Mouse (Mus musculus) lung, adult 2 months (tissue): Measurements from ENCODE around the gene Ralgps2. TPM values are rescaled to one million over a fixed set of nuclear protein-coding genes. Genes with fewer than 3 reads are reported as not detected.

Experiments used
- DNase-seq: peaks from one replicate; pipeline ENCODE4 v3.0.0; 2022
- H3K4me1 ChIP-seq: fragments of 200-500 bp; 2 replicates; pipeline ENCODE4 v1.6.1; 2011; ENCODE audit warnings: low read length; ENCODE audit not compliant: control insufficient read depth, insufficient read depth
- H3K4me3 ChIP-seq: fragments of 200-500 bp; replicated peaks from 2 replicates; pipeline ENCODE3; 2011; ENCODE audit warnings: low read depth, mild to moderate bottlenecking, control low read depth, low read length; ENCODE audit errors: extremely low read depth
- CTCF ChIP-seq: fragments of 200-500 bp; IDR thresholded peaks from 2 replicates; pipeline ENCODE4 v1.5.1; 2011; ENCODE audit warnings: mild to moderate bottlenecking, low read length, control low read depth; ENCODE audit not compliant: insufficient read depth
- POLR2A ChIP-seq: fragments of 200-500 bp; IDR thresholded peaks from 2 replicates; pipeline ENCODE4 v1.6.1; 2011; ENCODE audit warnings: low read depth, mild to moderate bottlenecking, control low read depth, low read length, borderline replicate concordance; ENCODE audit errors: extremely low read depth
- WGBS: fragments of 180-500 bp; shearing (Covaris S2); methylation state at CpG from one replicate; pipeline ENCODE4 v1.1.7; 2018; 5-methylcytosine and 5-hydroxymethylcytosine counted together
- polyA plus RNA-seq: library from polyadenylated mRNA; depleted of rRNA; stranded (reverse); fragments of >200 nt; gene quantifications from 2 replicates; pipeline ENCODE4 v1.2.3, GENCODE M21; 2012

Gene Ralgps2
- polyA plus RNA-seq, 1 experiment, result 7.0 TPM

DNA sequence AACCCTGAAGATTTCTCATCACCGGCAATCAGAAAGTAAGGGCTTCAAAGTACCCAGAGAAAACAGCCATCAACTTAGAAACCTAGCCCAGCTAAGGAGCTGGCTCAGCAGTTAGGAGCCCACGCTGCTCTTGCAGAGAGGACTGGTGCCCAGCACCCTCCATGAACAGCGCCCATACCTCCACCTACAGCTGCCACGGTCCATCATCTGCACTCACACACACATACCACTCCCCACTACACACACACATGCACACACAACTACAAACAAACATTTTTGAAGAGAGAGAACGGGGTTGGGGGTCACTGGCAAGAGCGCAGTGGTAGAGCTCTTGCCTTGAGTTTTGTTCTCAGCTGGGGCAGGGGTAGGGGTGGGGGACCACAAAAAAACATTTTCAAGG, 26.2 kb downstream of the Ralgps2 start:
- H3K4me3 ChIP-seq, result no peak overlapping the region
- WGBS, result 70% methylated on average over 6 of the region's 6 CpGs
- TF ChIP-seq CTCF, result no peak
- no peak for TF ChIP-seq POLR2A
- no peak for DNase-seq
- H3K4me1 ChIP-seq, result peaks cover 3% of the 10 kb centered on the region; the same call in 1 of the 2 replicates

DNA sequence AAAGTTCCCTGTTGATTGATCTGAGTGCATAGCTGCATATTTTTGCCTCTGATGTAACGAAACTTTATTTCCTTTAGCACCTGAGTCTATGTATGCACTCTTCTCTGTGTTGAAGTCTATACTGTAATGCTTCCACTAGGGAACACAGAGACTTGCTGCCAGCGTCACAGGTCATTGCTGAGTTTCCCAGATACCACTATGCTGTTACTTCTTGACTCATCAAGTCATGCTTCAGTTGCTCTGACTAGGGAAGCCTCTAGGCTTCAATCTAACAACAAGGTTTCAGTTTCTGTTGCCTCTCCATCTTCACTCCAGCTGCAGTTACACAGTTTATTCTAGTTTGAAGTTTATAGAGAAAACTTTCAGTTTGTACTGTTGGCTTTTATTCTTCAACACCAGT, 28.5 kb downstream of the Ralgps2 start:
- DNase-seq, result no peak
- Histone ChIP-seq H3K4me3 (no peak overlapping the region), H3K4me1 (peaks cover 3% of the 10 kb centered on the region; the same call in 1 of the 2 replicates)
- 62% methylated on average over 2 of the region's 2 CpGs for WGBS
- TF ChIP-seq CTCF (no peak), POLR2A (no peak)

DNA sequence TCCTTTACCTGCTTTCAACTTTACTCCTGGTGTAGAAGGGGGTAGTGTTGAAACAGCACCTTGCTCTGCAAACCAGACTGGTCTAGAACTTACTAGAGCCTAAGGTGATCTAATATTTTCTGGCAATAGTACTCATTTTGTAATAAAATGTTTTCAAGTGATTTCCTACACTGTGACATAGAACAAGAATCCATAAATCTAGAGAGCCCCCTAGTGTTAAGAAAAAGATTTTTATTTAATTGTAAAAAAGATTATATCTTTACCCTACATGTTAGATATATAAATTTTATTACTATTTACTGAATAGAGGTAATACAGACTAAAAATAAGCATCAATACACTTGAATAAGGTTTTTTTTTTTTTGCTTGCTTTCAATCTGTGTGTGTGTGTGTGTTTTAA, 29.6 kb downstream of the Ralgps2 start:
- H3K4me3 ChIP-seq, result no peak overlapping the region
- DNase-seq, result no peak
- peaks cover 3% of the 10 kb centered on the region; the same call in 1 of the 2 replicates for H3K4me1 ChIP-seq
- TF ChIP-seq CTCF (no peak), POLR2A (no peak)

DNA sequence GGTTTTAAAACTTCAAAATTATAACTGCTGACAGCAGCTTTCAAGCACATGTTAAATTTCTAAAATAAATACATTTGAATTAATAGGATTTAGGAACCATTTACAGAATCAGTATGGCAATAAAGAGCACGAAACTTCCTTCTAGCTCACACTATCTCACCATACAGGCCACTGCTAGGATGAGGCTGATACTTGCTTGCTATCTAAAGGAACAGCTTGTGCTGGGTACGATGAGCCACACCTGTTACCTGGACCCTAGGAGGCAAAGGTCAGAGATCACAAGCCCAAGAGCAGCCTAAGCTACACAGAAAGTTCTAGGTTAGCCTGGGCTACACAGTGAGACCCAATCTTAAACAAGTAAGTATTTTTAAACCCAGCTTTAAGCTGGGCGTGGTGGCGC, 30.2 kb downstream of the Ralgps2 start:
- 98% methylated on average over 4 of the region's 4 CpGs for WGBS
- no peak for DNase-seq
- TF ChIP-seq CTCF (no peak), POLR2A (no peak)
- Histone ChIP-seq H3K4me1 (peaks cover 3% of the 10 kb centered on the region; the same call in 1 of the 2 replicates), H3K4me3 (no peak overlapping the region)

DNA sequence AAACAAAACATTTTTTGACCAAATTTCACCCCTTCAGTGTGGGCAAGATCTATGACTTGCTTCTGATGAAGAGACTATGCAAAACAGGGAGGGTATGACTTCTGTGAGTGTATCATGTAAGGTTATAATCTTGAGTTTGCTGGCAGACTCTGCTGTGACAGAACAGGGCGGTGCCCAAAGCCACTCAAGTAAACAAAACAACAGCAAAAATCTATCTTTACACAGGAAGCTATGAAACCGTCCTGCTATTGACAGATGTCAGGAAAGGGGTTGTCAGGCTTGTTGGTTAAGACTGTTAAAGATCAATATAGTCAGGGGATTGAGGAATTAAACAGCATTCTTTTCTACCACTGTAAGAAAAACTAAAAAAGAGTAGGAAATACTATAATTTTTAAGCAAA, 33.8 kb downstream of the Ralgps2 start:
- Histone ChIP-seq H3K4me3 (no peak overlapping the region), H3K4me1 (no peaks in the 10 kb centered on the region)
- no peak for DNase-seq
- 53% methylated on average over 2 of the region's 2 CpGs for WGBS
- TF ChIP-seq POLR2A, result no peak
- TF ChIP-seq CTCF, result no peak

DNA sequence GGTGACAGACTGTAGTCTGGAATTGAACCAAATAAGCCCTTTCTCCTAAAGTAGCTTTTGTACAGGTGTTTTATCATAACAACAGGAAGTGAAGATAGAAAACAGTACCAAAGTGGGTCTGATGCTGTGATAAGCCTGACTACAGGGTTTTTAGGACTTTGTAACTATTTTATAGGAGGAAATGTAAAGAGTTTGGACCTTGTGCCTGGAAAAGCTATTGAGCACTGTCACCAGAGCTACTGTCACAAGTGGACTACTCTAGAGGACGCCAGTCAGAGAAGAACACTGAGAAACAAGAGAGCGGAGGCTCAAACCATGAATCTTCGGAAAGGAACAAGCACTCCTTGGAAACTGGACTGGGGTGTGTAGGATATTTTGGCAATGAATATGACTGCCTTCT, 35.5 kb downstream of the Ralgps2 start:
- Histone ChIP-seq H3K4me1 (no peaks in the 10 kb centered on the region), H3K4me3 (no peak overlapping the region)
- TF ChIP-seq CTCF (no peak), POLR2A (no peak)
- 97% methylated on average over 3 of the region's 3 CpGs for WGBS
- no peak for DNase-seq

DNA sequence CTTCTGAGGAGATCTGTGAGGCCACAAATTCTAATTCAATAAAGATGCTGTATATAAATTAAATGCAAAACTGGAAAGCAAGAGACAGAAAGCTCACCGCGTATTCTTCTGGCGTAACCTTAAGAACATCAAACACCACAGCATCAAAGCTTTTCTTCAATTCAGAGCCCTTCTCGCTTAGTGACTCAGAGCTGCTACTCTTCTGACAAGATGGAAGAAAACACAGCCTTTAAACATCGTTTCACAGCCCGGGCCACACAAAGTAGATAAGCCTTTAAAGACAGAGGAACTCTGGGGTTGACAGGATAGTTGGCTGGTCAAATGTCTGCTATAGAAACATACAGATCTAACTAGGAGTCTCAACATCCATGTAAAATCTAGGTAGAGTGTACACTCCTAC, 37.7 kb downstream of the Ralgps2 start:
- 83% methylated on average over 6 of the region's 6 CpGs for WGBS
- DNase-seq, result no peak
- no peaks in the 10 kb centered on the region for H3K4me1 ChIP-seq
- H3K4me3 ChIP-seq, result no peak overlapping the region
- TF ChIP-seq POLR2A, result no peak
- no peak for TF ChIP-seq CTCF

DNA sequence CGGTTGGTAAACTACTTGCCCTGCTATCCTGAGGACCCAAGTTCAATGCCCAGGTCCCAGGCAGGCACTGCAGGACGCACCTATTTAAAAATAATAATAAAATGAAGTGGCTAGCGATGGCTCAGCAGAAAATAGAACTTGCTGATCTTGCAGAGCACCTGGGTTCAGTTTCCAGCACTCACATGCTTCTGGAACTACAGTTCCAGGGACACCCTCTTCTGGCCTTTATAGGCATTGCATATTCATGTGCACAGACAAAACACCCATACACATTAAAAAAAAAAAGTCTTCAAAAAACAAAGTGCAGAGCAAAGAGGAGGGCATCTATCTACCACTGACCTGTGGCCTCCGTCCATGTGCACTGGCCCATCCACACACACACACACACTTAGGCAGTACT, 47.9 kb downstream of the Ralgps2 start:
- TF ChIP-seq POLR2A (no peak), CTCF (no peak)
- no peak for DNase-seq
- no peaks in the 10 kb centered on the region for H3K4me1 ChIP-seq
- WGBS, result 96% methylated on average over 4 of the region's 4 CpGs
- no peak overlapping the region for H3K4me3 ChIP-seq

DNA sequence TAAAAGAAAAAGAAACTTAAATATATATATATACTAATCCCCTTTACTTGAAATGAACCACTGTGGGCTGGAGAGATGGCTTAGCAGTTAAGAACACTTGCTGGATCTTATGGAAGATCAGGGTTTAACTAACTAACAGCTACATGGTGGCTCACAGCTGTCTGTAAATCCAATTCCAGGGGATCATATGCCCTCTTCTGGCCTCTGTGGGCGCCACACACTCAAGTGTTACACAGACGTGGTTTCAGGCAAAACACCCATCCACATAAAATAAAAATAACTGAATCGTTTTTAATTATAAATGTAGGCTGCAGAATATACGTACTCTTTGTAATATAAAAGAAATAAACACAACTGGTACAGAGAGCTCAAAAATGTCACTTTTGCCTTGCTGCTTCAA, 50.6 kb downstream of the Ralgps2 start:
- 90% methylated on average over 4 of the region's 4 CpGs for WGBS
- Histone ChIP-seq H3K4me1 (no peaks in the 10 kb centered on the region), H3K4me3 (no peak overlapping the region)
- TF ChIP-seq POLR2A (no peak), CTCF (no peak)
- no peak for DNase-seq

DNA sequence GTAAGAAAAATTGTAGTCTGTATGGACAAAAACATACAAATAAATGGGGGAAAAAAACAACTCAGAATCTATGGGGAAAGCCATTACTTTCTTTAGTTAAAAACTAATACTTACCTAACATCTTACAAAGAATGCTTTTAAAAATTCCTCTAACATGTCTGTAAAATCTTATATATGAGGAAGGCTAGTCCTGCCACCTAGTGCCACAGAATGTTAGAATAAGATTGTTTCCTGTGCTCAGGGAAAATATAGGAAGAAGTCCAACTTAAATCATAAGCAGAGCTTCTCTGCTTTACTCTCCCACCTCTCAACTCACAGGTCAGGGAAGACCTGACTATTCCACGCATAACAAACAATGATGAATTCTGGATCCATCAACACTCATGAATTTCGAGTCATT, 53.5 kb downstream of the Ralgps2 start:
- WGBS, result 89% methylated on average over 2 of the region's 2 CpGs
- DNase-seq, result no peak
- no peaks in the 10 kb centered on the region for H3K4me1 ChIP-seq
- TF ChIP-seq POLR2A, result no peak
- TF ChIP-seq CTCF, result no peak
- no peak overlapping the region for H3K4me3 ChIP-seq

DNA sequence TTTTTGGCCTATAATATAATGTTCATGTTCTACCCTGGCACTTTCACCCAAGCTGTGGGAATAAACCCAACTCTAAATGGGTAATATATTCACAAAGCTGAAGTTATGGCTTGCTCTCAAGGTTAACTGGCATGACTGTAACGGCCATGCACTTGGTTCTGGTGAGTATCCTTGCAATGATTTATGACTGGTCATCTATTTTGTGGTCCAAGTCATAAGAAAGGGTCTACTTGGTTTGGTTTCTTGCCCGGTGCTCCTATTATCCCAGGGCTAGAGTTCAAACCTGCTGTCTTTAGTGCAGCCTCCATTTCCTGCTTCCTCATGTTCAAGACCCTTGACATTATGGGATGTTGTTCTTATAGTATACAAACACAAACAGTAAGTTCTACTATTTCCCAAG, 54.6 kb downstream of the Ralgps2 start:
- 72% methylated on average over 2 of the region's 2 CpGs for WGBS
- no peaks in the 10 kb centered on the region for H3K4me1 ChIP-seq
- TF ChIP-seq POLR2A (no peak), CTCF (no peak)
- no peak overlapping the region for H3K4me3 ChIP-seq
- no peak for DNase-seq
